Mouse (Mus musculus) mesoderm, embryonic 11.5 days (tissue): ENCODE measurements around the gene Adm.

Experiments used
- DNase-seq: peaks from one replicate; pipeline ENCODE4 v3.0.0-alpha.2; 2012; ENCODE audit warnings: low read depth, low spot score

Adm gene

DNA sequence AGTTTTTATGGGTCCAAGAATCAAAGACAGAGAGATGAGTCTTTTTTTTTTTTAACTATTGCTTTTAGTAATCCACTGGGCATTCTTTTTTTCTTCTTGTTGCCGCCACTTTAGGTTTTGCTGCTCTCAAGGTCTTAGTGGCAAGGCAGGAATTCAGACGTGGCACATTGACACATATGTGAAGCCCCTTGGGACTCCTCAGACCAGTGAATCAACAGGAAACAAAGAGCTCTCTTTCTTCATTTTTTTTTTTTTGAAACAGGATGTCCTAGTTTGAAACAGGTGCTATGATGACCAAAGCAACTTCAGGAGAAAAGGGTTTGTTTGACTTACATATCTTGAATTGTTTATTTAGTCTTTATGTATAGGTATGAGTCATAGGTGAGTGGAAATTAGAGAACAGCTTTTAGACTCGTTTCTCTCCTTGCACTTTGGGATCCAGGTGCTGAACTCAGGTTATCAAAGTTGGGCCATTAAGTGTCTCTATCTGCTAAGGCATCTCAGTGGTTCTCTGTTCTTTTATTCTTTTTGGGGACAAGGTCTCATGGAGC is 31.0 kb downstream of the Adm start:
- no peak for DNase-seq

DNA sequence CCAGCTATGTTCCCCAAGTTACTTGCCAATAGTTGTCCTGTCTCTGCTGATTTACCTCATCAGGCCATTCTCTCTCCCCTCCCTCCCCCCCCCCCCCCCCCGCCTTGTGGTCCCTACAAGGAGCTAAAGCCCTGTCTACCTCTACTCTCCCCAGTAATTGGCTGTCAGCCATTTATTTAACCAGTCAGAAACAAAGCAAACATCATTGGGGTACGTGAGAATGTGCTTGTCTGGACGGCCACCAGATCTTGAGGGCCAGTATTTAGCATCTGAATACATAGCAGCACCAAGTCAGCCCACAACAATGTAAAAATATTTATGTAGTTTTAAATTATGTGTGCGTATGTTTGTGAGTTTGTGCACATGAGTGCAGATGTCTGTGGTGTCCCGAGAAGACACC is 39.1 kb downstream of the Adm start:
- DNase-seq = no peak

DNA sequence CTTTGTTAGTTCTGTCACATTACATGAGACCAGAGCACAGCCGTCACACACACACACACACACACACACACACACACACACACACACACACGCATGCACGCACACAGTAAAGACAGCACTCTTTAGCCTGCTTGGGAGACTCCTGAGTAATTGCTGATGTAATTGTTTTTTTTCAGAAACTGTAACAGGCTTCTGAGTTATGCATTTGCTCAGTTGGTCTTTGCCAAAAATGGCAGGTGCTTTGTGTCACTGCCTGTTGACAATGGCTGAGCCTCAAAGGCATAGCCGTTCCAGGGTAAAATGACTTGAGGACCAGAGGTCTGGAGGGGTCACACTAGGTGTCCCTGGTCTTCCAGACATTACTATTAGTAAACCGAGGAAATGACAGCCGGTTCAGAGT is 40.8 kb downstream of the Adm start:
- DNase-seq = no peak

DNA sequence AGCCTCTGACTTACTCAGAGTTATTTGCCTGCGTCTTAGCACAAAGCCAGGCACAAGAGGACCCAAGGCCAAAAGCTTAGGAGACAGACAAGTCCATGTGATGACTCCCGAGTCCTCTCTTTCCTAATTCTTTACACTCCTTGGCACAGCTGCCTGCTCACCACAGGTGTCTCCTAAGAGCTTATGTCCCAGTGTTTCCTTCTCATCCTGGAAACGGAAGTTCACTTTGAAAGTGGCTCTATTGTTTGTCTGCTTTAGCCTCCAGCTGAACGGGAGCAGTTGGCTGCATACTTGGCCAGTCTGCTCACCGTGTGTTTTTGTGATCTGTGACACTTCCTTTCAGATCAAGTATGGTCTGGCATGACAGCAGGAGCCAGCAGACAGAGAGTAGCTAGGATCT is 41.3 kb downstream of the Adm start:
- no peak for DNase-seq

DNA sequence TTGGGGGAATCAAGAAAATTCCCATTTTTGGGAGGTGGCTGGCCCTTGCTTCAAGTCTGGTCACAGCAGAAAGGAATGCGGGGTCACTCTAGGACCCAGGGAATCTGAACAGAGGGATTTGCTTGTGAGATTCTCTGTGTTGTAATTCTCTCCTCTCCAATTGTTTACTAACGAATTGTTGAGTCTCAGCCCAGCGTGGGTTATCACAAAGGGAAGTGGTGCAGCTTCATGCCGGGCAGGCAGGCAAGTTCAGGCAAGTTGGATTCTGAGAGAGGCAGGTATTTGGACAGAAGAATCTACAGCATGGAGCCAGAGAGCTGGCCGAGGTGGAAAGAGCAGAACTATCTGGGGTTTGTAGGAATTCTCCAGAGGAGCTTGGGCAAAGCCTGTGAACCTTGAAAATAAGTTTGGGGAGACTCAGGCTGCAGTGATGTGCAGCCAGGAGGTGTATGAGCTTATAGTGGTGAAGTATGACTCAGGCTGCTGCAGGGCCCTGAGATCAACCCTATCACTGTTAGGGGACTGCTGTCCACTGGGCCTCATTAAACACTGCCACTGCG is 43.7 kb downstream of the Adm start:
- DNase-seq = no peak
